ENCODE assay signal across 8 mouse cellular contexts in genomic region chr4:144894487-144895210, GRCm38 (mm10). TPM values are rescaled to one million over a fixed set of nuclear protein-coding genes. Genes with fewer than 3 reads are reported as not detected.
DNase-seq lines count a peak whose midpoint lies in the region; ATAC-seq lines count a peak whose summit lies in the region.

No protein-coding gene starts in this region.

- peaks cover 24% of the 10 kb centered on the region for H3K4me1 ChIP-seq in forebrain, embryonic 13.5 days
- H3K4me1 ChIP-seq in hindbrain, embryonic 16.5 days (ENCODE audit: control insufficient read depth, insufficient read depth, low read depth, low read length): peaks cover 22% of the 10 kb centered on the region
- peaks cover 60% of the 10 kb centered on the region for H3K4me1 ChIP-seq in liver, embryonic 12.5 days
- peaks cover 51% of the 10 kb centered on the region for H3K4me1 ChIP-seq in neural tube, embryonic 13.5 days (replicated peaks)

- H3K4me3 ChIP-seq in forebrain, embryonic 13.5 days: peak overlapping the region; percentile 48
- peak overlapping the region; percentile 55 for H3K4me3 ChIP-seq in hindbrain, embryonic 16.5 days (ENCODE audit: low read length)
- peak overlapping the region; percentile 61 for H3K4me3 ChIP-seq in liver, embryonic 12.5 days
- H3K4me3 ChIP-seq in neural tube, embryonic 13.5 days: peak overlapping the region; percentile 49

- H3K27ac ChIP-seq in forebrain, embryonic 13.5 days: no peak overlapping the region
- peak overlapping the region; percentile 73 for H3K27ac ChIP-seq in hindbrain, embryonic 16.5 days (ENCODE audit: low read depth, low read length)
- H3K27ac ChIP-seq in liver, embryonic 12.5 days: peak overlapping the region; percentile 42
- H3K27ac ChIP-seq in neural tube, embryonic 13.5 days (replicated peaks): peak overlapping the region; percentile 67

- no peaks in the 10 kb centered on the region for H3K9me3 ChIP-seq in forebrain, embryonic 13.5 days (replicated peaks)
- H3K9me3 ChIP-seq in hindbrain, embryonic 16.5 days (ENCODE audit: control insufficient read depth, low read length): no peaks in the 10 kb centered on the region
- H3K9me3 ChIP-seq in liver, embryonic 12.5 days (replicated peaks): 0 out of 2 replicates have a peak, but pooled peaks cover 3% of the 10 kb centered on the region
- H3K9me3 ChIP-seq in neural tube, embryonic 13.5 days: no peaks in the 10 kb centered on the region

- peak overlapping the region; percentile 87 for H3K4me2 ChIP-seq in forebrain, embryonic 13.5 days
- H3K4me2 ChIP-seq in hindbrain, embryonic 16.5 days (ENCODE audit: low read length): peak overlapping the region; percentile 98
- peak overlapping the region; percentile 84 for H3K4me2 ChIP-seq in liver, embryonic 12.5 days
- peak overlapping the region; percentile 85 for H3K4me2 ChIP-seq in neural tube, embryonic 13.5 days

- H3K9ac ChIP-seq in forebrain, embryonic 13.5 days: no peak overlapping the region; the same call in 1 of the 2 replicates
- peak overlapping the region; percentile 65; the same call in 1 of the 2 replicates for H3K9ac ChIP-seq in hindbrain, embryonic 16.5 days (ENCODE audit: low read depth, low read length)
- H3K9ac ChIP-seq in liver, embryonic 12.5 days: peak overlapping the region; percentile 66
- H3K9ac ChIP-seq in neural tube, embryonic 13.5 days: peak overlapping the region; percentile 69

- H3K36me3 ChIP-seq in forebrain, embryonic 13.5 days (ENCODE audit: poor library complexity, severe bottlenecking): no peaks in the 10 kb centered on the region
- 0 out of 2 replicates have a peak, but pooled peaks cover 3% of the 10 kb centered on the region for H3K36me3 ChIP-seq in hindbrain, embryonic 16.5 days (ENCODE audit: control insufficient read depth, insufficient read depth, low read length)
- H3K36me3 ChIP-seq in liver, embryonic 12.5 days: peaks cover 7% of the 10 kb centered on the region
- H3K36me3 ChIP-seq in neural tube, embryonic 13.5 days: 0 out of 2 replicates have a peak, but pooled peaks cover 9% of the 10 kb centered on the region

- peaks cover 49% of the 10 kb centered on the region for H3K27me3 ChIP-seq in forebrain, embryonic 13.5 days
- H3K27me3 ChIP-seq in hindbrain, embryonic 16.5 days (replicated peaks; ENCODE audit: control insufficient read depth, insufficient read depth, low read length): peaks cover 19% of the 10 kb centered on the region
- H3K27me3 ChIP-seq in liver, embryonic 12.5 days (replicated peaks): peaks cover 57% of the 10 kb centered on the region
- peaks cover 13% of the 10 kb centered on the region; the same call in 1 of the 2 replicates for H3K27me3 ChIP-seq in neural tube, embryonic 13.5 days

- 8% methylated on average over 11 of the region's 11 CpGs for WGBS in forebrain, embryonic 13.5 days
- 4% methylated on average over 11 of the region's 11 CpGs for WGBS in hindbrain, embryonic 16.5 days
- WGBS in liver, embryonic 12.5 days (ENCODE audit: insufficient replicate concordance): 10% methylated on average over 11 of the region's 11 CpGs
- 1% methylated on average over 11 of the region's 11 CpGs for WGBS in neural tube, embryonic 13.5 days

- no peak for ATAC-seq in forebrain, embryonic 13.5 days
- ATAC-seq in hindbrain, embryonic 16.5 days: no peak
- ATAC-seq in liver, embryonic 12.5 days: no peak
- ATAC-seq in neural tube, embryonic 13.5 days (ENCODE audit: low read depth): no peak

- DNase-seq in B cell, adult 2 months: peak; percentile 6 to 7
- DNase-seq in ZHBTc4 (ENCODE audit: low read depth, low spot score): peak; percentile 77
- no peak for DNase-seq in cerebellum, postnatal 36 days
- DNase-seq in right cerebral cortex, postnatal 36 days (ENCODE audit: low spot score in 2 of 2): no peak

RNA-seq across cellular contexts. Expression of gene Dhrs3, which starts 2.0 kb away (rescaled TPM):
- polyA plus RNA-seq in forebrain, embryonic 13.5 days (2015; fragmentation: Nextera tagmentation; extraction: Ambion mirVana): 5.9 and 6.8 TPM in 2 replicates
- polyA plus RNA-seq in hindbrain, embryonic 16.5 days (2015; fragmentation: Nextera tagmentation; extraction: Ambion mirVana): 51.8 and 55.7 TPM in 2 replicates
- polyA plus RNA-seq in liver, embryonic 12.5 days (2016; fragmentation: Nextera tagmentation; extraction: Ambion mirVana): 33.9 and 34.9 TPM in 2 replicates
- polyA plus RNA-seq in neural tube, embryonic 13.5 days (2015; fragmentation: Nextera tagmentation; extraction: Ambion mirVana): 45.8 and 52.2 TPM in 2 replicates

Comparison
In these comparisons a context has a peak if more than half of its experiments do, and no peak if none do; other contexts are left out.
1. DNase-seq: peak in B cell, adult 2 months (2 of 2) and ZHBTc4 (single experiment); none in cerebellum, postnatal 36 days (0 of 2) and right cerebral cortex, postnatal 36 days (0 of 2).
2. Peak in every context shown above with its lines, with median percentiles within 50 percentile points of each other: H3K4me2 ChIP-seq and H3K4me3 ChIP-seq.